Mouse (Mus musculus) kidney, postnatal 0 days (tissue): ENCODE data around the gene Cenpb. TPM values are rescaled to one million over a fixed set of nuclear protein-coding genes. Genes with fewer than 3 reads are reported as not detected.

Experiments used
- ATAC-seq: fragments of 200-750 bp; cut with Nextera tagmentation; replicated peaks from 2 replicates; pipeline ENCODE4 v1.8.0; 2017; ENCODE audit warnings: low read depth, moderate number of reproducible peaks, moderate TSS enrichment, moderate library complexity; ENCODE audit not compliant: low FRiP score
- DNase-seq: peaks from one replicate; pipeline ENCODE4 v3.0.0-alpha.2; 2016; ENCODE audit warnings: low spot score
- H3K27ac ChIP-seq: fragments of 300-500 bp; sonication (generic); 2 replicates; pipeline ENCODE4 v1.5.1; 2014; ENCODE audit warnings: mild to moderate bottlenecking
- H3K27me3 ChIP-seq: fragments of 300-500 bp; sonication (generic); 2 replicates; pipeline ENCODE4 v1.6.1; 2014; ENCODE audit warnings: low read length, mixed read lengths; ENCODE audit not compliant: insufficient read depth
- H3K36me3 ChIP-seq: fragments of 300-500 bp; sonication (generic); 2 replicates; pipeline ENCODE4 v1.6.1; 2014; ENCODE audit warnings: low read length, mixed read lengths; ENCODE audit not compliant: insufficient read depth
- H3K4me1 ChIP-seq: fragments of 300-500 bp; sonication (generic); replicated peaks from 2 replicates; pipeline ENCODE4 v1.6.1; 2014; ENCODE audit warnings: antibody characterized with exemption, low read length, mixed read lengths; ENCODE audit not compliant: insufficient read depth
- H3K4me2 ChIP-seq: fragments of 300-500 bp; sonication (generic); 2 replicates; pipeline ENCODE4 v1.6.1; 2014; ENCODE audit warnings: mild to moderate bottlenecking, low read length, moderate library complexity, mixed read lengths
- H3K4me3 ChIP-seq: fragments of 300-500 bp; sonication (generic); replicated peaks from 2 replicates; pipeline ENCODE4 v1.5.1; 2014; ENCODE audit warnings: low read depth, low read length
- H3K9ac ChIP-seq: fragments of 300-500 bp; sonication (generic); 2 replicates; pipeline ENCODE4 v1.6.1; 2014; ENCODE audit warnings: low read depth, low read length
- H3K9me3 ChIP-seq: fragments of 300-500 bp; sonication (generic); replicated peaks from 2 replicates; pipeline ENCODE4 v1.6.1; 2016; ENCODE audit warnings: low read length, inconsistent platforms, mixed read lengths
- CTCF ChIP-seq: IDR thresholded peaks from 2 replicates; pipeline ENCODE4 v1.5.1; 2016; ENCODE audit warnings: antibody characterized with exemption, low read depth, mild to moderate bottlenecking, moderate library complexity
- WGBS: fragments of 180-500 bp; shearing (Covaris S2); extraction: QIAGEN DNeasy Blood & Tissue Kit; methylation state at CpG from one replicate; pipeline ENCODE4 v1.1.7; 2014; 5-methylcytosine and 5-hydroxymethylcytosine counted together
- polyA plus RNA-seq: library from polyadenylated mRNA; unstranded; fragments of >200 nt; fragmentation: Nextera tagmentation; extraction: Ambion mirVana; gene quantifications from 2 replicates; pipeline ENCODE4 v1.2.1, GENCODE M21; 2015

The Cenpb gene
- polyA plus RNA-seq, 1 experiment from 2014 or later = 15.3 TPM

DNA sequence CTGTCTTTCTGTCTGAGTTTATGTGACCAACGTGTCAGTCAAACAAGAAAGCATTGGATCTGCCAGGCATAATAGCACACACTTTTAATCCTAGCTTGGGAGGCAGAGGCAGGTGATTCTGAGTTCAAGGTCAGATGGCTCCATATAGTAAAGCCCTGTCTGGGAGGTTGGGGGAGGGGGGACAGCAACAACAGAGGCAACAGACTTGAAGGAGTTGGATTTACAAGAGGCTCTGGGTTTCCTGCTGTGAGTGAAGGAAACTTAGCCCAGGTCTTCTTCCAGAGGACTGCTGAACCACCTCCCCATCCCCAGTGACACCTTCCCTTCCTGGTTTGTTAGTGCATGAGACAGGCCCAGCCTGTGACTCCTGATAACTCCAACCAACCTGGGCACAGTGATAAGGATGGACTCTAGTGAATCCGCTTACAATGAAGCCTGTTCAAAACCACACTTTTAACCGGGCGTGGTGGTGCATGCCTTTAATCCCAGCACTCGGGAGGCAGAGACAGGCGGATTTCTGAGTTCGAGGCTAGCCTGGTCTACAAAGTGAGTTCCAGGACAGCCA, 27.6 kb downstream of the Cenpb start:
- H3K9ac ChIP-seq = no peak overlapping the region
- H3K4me3 ChIP-seq = no peak overlapping the region
- H3K27ac ChIP-seq = no peak overlapping the region
- no peaks in the 10 kb centered on the region for H3K9me3 ChIP-seq
- H3K36me3 ChIP-seq = peaks cover 38% of the 10 kb centered on the region
- H3K4me2 ChIP-seq = no peak overlapping the region
- no peak for ATAC-seq
- H3K27me3 ChIP-seq = no peaks in the 10 kb centered on the region
- no peak for DNase-seq
- H3K4me1 ChIP-seq = no peaks in the 10 kb centered on the region
- TF ChIP-seq CTCF = no peak
- 95% methylated on average over 7 of the region's 7 CpGs for WGBS

DNA sequence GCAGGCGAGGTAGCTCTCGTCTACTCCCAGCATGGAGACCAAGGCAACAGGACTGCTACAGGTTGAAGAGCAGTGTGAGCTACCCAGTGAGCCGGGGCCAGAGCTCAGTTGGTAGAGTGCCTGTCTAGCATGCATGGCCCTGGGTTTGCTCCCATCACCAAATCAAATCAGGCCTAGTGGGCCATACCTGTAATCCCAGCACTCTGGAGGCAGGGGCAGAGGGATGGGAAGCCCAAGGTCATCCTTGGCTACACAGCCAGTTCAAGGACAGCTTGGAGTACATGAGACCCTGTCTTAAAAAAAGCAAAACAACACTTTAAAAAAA, 30.7 kb downstream of the Cenpb start:
- peak overlapping the region; percentile 36; the same call in 1 of the 2 replicates for H3K27ac ChIP-seq
- H3K4me1 ChIP-seq = no peaks in the 10 kb centered on the region
- 86% methylated on average over 3 of the region's 3 CpGs for WGBS
- H3K27me3 ChIP-seq = no peaks in the 10 kb centered on the region
- DNase-seq (no peak), ATAC-seq (no peak)
- no peak overlapping the region for H3K9ac ChIP-seq
- H3K9me3 ChIP-seq = no peaks in the 10 kb centered on the region
- H3K36me3 ChIP-seq = peaks cover 59% of the 10 kb centered on the region; the same call in 1 of the 2 replicates
- TF ChIP-seq CTCF = no peak
- no peak overlapping the region for H3K4me2 ChIP-seq
- no peak overlapping the region for H3K4me3 ChIP-seq

DNA sequence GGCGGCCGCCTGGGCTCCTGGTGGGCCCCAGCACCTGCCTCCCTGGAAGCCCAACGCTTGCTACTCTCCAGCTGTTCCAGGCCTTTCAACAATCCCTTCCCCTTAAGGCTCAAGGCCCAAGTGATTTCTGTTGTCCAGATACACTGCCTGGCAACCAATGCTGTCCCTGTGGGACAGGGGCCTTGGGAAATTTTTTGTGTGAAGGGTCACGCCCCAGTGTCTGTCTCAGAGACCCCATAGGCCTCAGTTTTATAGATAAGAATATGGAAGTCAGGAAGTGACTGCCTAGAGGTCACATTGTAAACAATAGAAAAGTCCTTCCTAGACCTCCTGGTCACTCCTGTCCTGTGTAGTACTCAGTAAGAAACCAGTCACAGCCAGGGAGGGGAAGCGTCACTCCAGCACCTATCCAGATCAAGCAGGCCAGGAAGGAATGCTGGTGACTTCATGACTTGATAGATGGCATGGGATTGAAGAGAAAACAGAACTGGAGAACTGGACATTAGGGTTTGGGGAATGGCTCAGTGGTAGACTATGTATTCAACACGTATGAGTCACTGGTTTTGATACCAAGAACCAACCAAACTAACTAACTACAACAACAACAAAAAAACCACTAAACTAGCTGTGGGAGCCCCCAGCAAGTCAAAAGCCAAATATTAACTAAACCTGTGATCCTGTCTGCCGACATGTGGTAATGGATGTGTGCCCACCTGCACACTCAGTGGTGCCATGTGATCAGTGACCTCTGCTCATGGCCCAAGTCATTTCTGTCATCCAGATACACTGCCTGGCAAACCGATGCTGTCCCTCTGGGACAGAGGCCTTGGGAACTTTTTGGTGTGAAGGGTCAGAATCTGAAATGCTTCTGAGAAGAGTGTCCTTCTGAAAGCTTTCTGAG, 31.3 kb downstream of the Cenpb start:
- ATAC-seq (0 out of 2 replicates have a peak, but pooled peaks have one; percentile 22), DNase-seq (no peak)
- H3K4me3 ChIP-seq = no peak overlapping the region
- no peaks in the 10 kb centered on the region for H3K9me3 ChIP-seq
- peaks cover 63% of the 10 kb centered on the region for H3K36me3 ChIP-seq
- H3K4me1 ChIP-seq = no peaks in the 10 kb centered on the region
- no peaks in the 10 kb centered on the region for H3K27me3 ChIP-seq
- H3K27ac ChIP-seq = peak overlapping the region; percentile 36; the same call in 1 of the 2 replicates
- no peak overlapping the region for H3K9ac ChIP-seq
- H3K4me2 ChIP-seq = no peak overlapping the region
- no peak for TF ChIP-seq CTCF
- 84% methylated on average over 8 of the region's 8 CpGs for WGBS

DNA sequence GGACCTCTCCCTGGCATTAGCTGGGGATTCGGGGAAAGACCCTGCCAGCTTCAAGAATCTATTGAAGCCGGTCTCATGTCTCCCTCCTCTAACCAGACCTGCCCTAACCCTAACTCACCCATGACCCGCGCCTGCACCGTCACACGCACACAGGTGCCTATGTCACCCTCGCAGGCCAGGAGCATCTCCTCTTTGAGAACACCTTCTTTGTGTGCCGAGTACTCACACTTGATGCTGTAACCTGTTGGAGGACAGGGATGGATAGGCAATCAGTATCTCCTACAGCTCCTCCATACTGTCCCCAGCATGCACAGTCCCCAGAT, 32.9 kb downstream of the Cenpb start:
- Histone ChIP-seq H3K9me3 (no peaks in the 10 kb centered on the region), H3K27me3 (no peaks in the 10 kb centered on the region), H3K9ac (no peak overlapping the region), H3K27ac (no peak overlapping the region), H3K36me3 (peaks cover 60% of the 10 kb centered on the region), H3K4me1 (peaks cover 7% of the 10 kb centered on the region; the same call in 1 of the 2 replicates), H3K4me2 (no peak overlapping the region), H3K4me3 (no peak overlapping the region)
- WGBS = 92% methylated on average over 8 of the region's 8 CpGs
- ATAC-seq (no peak), DNase-seq (no peak)
- TF ChIP-seq CTCF = no peak

DNA sequence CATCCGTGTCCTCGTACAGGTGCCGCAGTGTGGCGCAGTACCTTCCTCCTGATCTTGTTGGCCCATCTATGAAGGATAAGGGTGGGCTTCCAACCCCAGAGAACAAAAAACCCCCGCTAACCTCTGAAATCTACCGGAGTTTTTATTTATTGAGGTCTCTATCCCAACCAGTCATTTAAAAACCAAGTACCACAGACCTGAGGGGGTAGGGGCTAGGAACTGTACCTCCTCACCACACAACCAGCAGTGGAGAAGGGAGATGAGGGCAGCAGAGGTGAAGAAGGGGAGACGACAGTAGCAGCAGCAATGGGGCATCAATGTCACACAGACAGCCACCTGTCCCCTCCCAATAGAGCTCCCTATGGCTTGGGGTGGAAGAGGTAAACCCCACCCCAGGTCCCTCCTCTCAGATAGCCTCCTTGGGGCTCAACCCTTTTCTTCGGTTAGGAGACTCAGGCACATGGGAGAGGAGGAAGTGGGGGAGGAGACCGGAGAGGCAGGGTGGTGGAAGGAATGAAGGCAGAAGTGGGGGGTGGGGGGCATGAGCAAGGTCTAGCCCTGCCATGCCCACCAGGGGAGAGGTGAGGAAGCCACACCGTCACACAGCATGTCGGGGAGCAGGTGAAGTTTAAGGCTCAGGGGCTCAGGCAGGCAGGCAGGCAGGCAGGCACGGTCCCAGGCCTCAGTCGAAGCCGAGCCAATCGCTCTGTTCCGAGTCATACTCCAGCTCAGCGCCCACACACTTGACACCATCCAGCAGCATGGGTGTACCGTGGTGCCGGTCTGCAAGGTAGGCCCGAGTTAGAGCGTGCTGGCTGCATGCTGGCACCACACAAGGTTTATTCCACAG, 33.4 kb downstream of the Cenpb start:
- TF ChIP-seq CTCF = no peak

DNA sequence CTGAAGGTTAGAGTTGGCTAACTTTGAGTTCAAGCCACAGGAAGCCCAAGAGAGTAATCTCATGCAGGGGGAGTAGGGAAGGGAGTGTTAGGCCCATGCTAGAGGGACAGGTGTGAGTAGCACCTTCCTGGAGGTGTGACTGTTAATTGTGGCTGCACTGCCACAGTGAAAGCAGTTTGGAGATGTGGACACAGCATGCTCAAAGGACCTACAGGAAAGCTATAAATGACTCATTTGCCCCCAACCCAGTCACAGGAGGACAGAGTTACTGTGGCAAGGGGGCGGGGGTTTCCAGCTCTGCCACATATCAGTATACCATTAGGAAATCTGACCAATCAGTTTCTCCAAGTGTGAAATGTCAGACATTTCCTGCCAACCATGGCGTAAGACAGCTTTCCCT, 34.3 kb downstream of the Cenpb start:
- H3K36me3 ChIP-seq = peaks cover 59% of the 10 kb centered on the region
- H3K9me3 ChIP-seq = no peaks in the 10 kb centered on the region
- peaks cover 7% of the 10 kb centered on the region; the same call in 1 of the 2 replicates for H3K4me1 ChIP-seq
- 78% methylated on average over 2 of the region's 2 CpGs for WGBS
- H3K4me3 ChIP-seq = no peak overlapping the region
- no peak overlapping the region for H3K27ac ChIP-seq
- no peaks in the 10 kb centered on the region for H3K27me3 ChIP-seq
- ATAC-seq (no peak), DNase-seq (no peak)
- no peak overlapping the region for H3K9ac ChIP-seq
- no peak overlapping the region for H3K4me2 ChIP-seq
- no peak for TF ChIP-seq CTCF

More for the DNA sequence above, 33.4 kb downstream of the Cenpb start:
- peaks cover 7% of the 10 kb centered on the region; the same call in 1 of the 2 replicates for H3K4me1 ChIP-seq
- H3K36me3 ChIP-seq = peaks cover 64% of the 10 kb centered on the region
- H3K4me2 ChIP-seq = no peak overlapping the region
- no peak for DNase-seq
- ATAC-seq = no peak
- H3K27ac ChIP-seq = no peak overlapping the region
- WGBS = 78% methylated on average over 21 of the region's 21 CpGs
- H3K27me3 ChIP-seq = no peaks in the 10 kb centered on the region
- H3K9me3 ChIP-seq = no peaks in the 10 kb centered on the region
- H3K4me3 ChIP-seq = no peak overlapping the region
- H3K9ac ChIP-seq = no peak overlapping the region
